Mouse (Mus musculus): Measurements from ENCODE around the gene Sars2.

GRCm38 (mm10) chr7:28792391-28793185 is 50.8 kb downstream of the Sars2 start:
- TF ChIP-seq CTCF (IDR thresholded peaks at IDR 0.05; ENCODE audit: extremely low read depth, insufficient read depth, insufficient read length, insufficient replicate concordance) (no peak), POLR2A (IDR thresholded peaks at IDR 0.05; ENCODE audit: low read depth, low read length) (no peak)

All from spleen, adult 2 months (tissue).